Mouse (Mus musculus) spleen, postnatal 10 days (tissue): ENCODE data around the gene Olfr391-ps.

Experiments
- DNase-seq, 2 experiments: peaks; one replicate each; pipeline ENCODE4 v3.0.0; 2021 to 2022; ENCODE audit warnings: low spot score in 2 of 2

Olfr391-ps gene

GRCm38 (mm10) chr11:73802952-73803351, at the start of gene Olfr391-ps:
Gene Olfr391-ps, minus strand, starts transcription at chr11:73803052.
- DNase-seq = no peak

DNA sequence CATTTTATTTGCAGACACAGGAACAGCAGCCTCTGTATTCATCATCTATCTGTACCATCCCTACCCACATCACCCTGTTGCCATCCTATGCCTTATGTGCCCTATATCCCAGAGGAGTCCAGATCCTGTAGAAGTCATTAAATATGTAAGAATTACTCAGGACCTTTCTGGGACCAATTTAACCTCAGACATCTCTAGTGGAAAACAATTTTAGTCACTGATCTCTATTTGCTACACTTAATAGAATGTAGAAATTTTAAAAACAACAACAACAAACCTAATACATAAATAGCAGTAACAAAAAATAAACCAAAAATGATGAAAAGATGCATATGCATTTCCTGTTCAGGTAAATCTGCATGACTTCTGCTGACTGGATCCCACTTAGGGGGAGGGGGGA, 48.5 kb upstream of the Olfr391-ps start, which contains the start of gene Olfr393:
TSS of gene Olfr393 (minus strand) at position 101 of the 400 bp plus-strand sequence.
- DNase-seq = no peak

DNA sequence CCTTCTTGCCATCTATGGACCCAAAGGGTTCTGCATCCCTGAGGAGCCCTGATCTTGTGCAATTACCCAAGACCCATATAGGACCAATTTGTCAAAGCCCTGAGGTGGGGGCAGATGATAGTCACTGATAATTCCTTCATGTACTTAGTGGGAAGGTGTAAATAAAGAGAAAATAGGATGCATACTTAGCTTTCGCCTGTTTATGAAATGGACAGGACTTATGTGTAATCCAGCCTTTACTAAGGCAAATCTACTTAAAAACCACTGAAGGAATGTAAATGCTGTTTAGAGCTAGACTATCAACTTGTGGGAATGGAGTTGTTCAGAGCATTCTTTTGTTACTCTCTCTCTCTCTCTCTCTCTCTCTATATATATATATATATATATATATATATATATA, 14.1 kb upstream of the Olfr391-ps start, which contains the start of gene Olfr392:
TSS of gene Olfr392 (minus strand) at position 101 of the 400 bp plus-strand sequence.
- DNase-seq = no peak

DNA sequence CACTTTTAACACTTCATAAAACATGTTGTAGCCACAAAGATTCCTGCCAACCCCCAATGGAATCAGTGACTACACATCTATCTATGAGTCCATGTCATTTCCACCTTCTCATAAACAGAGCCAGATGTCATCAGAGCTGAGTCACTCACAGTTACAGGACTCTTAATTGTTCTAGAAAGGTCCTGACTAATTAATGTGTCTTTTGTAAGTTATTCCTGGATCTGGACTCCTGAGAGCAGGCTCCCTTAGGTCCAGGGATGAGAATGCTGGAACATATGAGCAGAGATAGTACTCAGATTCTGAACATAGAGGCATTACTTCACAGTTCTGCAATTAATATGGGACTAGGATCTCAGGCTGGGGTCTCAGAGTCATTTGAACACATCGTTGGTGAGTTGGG, 20.2 kb downstream of the Olfr391-ps start, which contains the start of gene Olfr390:
TSS of gene Olfr390 (plus strand) at position 301 of the 400 bp plus-strand sequence.
- no peak for DNase-seq

- no peak for DNase-seq
These were observed 22.2 kb downstream of the Olfr391-ps start, which contains the start of gene Olfr389 for GRCm38 (mm10) chr11:73780613-73781012. Gene Olfr389, minus strand, starts transcription at chr11:73780713.

- DNase-seq = no peak
These were observed 43.7 kb downstream of the Olfr391-ps start for GRCm38 (mm10) chr11:73759115-73759514.
